11 mouse cellular contexts compared by ENCODE assay signal in genomic region chr4:130173060-130173822, GRCm38 (mm10). TPM values are rescaled to one million over a fixed set of nuclear protein-coding genes. Genes with fewer than 3 reads are reported as not detected.
A peak's percentile ranks its signal among the peaks of the same experiment; 100 is the strongest.
DNase-seq lines count a peak whose midpoint lies in the region; ATAC-seq and TF ChIP-seq lines count a peak whose summit lies in the region.
"Had no signal": no experiment of that assay in that cellular context is flagged by ENCODE, and none has a peak within 500 bp of the region (broad histone marks: within the 10 kb centered on the region; RNA-seq: fewer than 3 reads in every experiment).

No protein-coding gene starts in this region.

- peaks cover 3% of the 10 kb centered on the region; the same call in 1 of the 2 replicates for H3K36me3 ChIP-seq in kidney, postnatal 0 days (ENCODE audit: insufficient read depth, low read length)
- H3K36me3 ChIP-seq in hindbrain, postnatal 0 days (ENCODE audit: insufficient read depth, low read length): no peaks in the 10 kb centered on the region
- H3K36me3 ChIP-seq: neural tube, embryonic 12.5 days had no signal

- WGBS in kidney, postnatal 0 days: 59% methylated on average over 11 of the region's 11 CpGs
- 71% methylated on average over 11 of the region's 11 CpGs for WGBS in hindbrain, postnatal 0 days

- ATAC-seq in erythroblast, adult 5-6 weeks (replicated peaks; ENCODE audit: low FRiP score, poor library complexity, severe bottlenecking): peak; percentile 85
- ATAC-seq in kidney, postnatal 0 days (replicated peaks; ENCODE audit: low FRiP score, low read depth): no peak
- no peak for ATAC-seq in hindbrain, postnatal 0 days

- peak overlapping the region; percentile 51 for H3K9ac ChIP-seq in kidney, postnatal 0 days (ENCODE audit: low read depth, low read length)
- H3K9ac ChIP-seq in hindbrain, postnatal 0 days (replicated peaks; ENCODE audit: low read length): no peak overlapping the region
- H3K9ac ChIP-seq: neural tube, embryonic 12.5 days had no signal

- H3K4me3 ChIP-seq in layer of hippocampus, adult 2 months: peak overlapping the region; percentile 23
- peak overlapping the region; percentile 37; the same call in 1 of the 2 replicates for H3K4me3 ChIP-seq in kidney, postnatal 0 days (replicated peaks; ENCODE audit: low read depth, low read length)
- H3K4me3 ChIP-seq in hindbrain, postnatal 0 days (ENCODE audit: low read length): no peak overlapping the region
- H3K4me3 ChIP-seq: neural tube, embryonic 12.5 days had no signal

- peaks cover 59% of the 10 kb centered on the region for H3K4me1 ChIP-seq in kidney, postnatal 0 days (replicated peaks; ENCODE audit: insufficient read depth, low read length)
- H3K4me1 ChIP-seq in hindbrain, postnatal 0 days (ENCODE audit: insufficient read depth, low read length): no peaks in the 10 kb centered on the region

- no peak for TF ChIP-seq CTCF in layer of hippocampus, adult 2 months (conservative IDR thresholded peaks at IDR 0.05)
- TF ChIP-seq CTCF in kidney, postnatal 0 days (IDR thresholded peaks at IDR 0.05; ENCODE audit: low read depth): no peak
- no peak for TF ChIP-seq CTCF in hindbrain, postnatal 0 days (IDR thresholded peaks at IDR 0.05; ENCODE audit: low read depth)

- H3K27me3 ChIP-seq in kidney, postnatal 0 days (ENCODE audit: insufficient read depth, low read length): no peaks in the 10 kb centered on the region
- H3K27me3 ChIP-seq in hindbrain, postnatal 0 days (ENCODE audit: insufficient read depth, low read length): 0 out of 2 replicates have a peak, but pooled peaks cover 9% of the 10 kb centered on the region

- H3K27ac ChIP-seq in layer of hippocampus, adult 2 months: peak overlapping the region; percentile 62; the same call in 1 of the 2 replicates
- peak overlapping the region; percentile 80 for H3K27ac ChIP-seq in kidney, postnatal 0 days
- no peak overlapping the region for H3K27ac ChIP-seq in hindbrain, postnatal 0 days
- H3K27ac ChIP-seq: neural tube, embryonic 12.5 days had no signal

- no peaks in the 10 kb centered on the region for H3K9me3 ChIP-seq in kidney, postnatal 0 days (replicated peaks; ENCODE audit: low read length)
- no peaks in the 10 kb centered on the region for H3K9me3 ChIP-seq in hindbrain, postnatal 0 days (ENCODE audit: low read length)
- H3K9me3 ChIP-seq: neural tube, embryonic 12.5 days had no signal

- DNase-seq in layer of hippocampus, adult 2 months (ENCODE audit: low spot score in 2 of 2): no peak
- DNase-seq in layer of hippocampus, adult 9-11 months: no peak
- no peak for DNase-seq in kidney, postnatal 0 days (ENCODE audit: low spot score)
- DNase-seq in spleen, postnatal 14 days (ENCODE audit: low spot score in 2 of 2): peak; percentile 37 to 42
- no peak for DNase-seq in hindbrain, postnatal 0 days (ENCODE audit: low spot score)
- no peak for DNase-seq in cerebellum, postnatal 36 days
- DNase-seq in thymus, postnatal 10 days (ENCODE audit: low spot score in 2 of 2): no peak
- DNase-seq: layer of hippocampus, postnatal 36 days had no signal

- H3K4me2 ChIP-seq in kidney, postnatal 0 days (ENCODE audit: low read length): peak overlapping the region; percentile 58
- no peak overlapping the region for H3K4me2 ChIP-seq in hindbrain, postnatal 0 days (ENCODE audit: low read depth, low read length)
- H3K4me2 ChIP-seq: neural tube, embryonic 12.5 days had no signal

RNA-seq across cellular contexts. Expression of gene Tinagl1, which starts 1.7 kb away (rescaled TPM):
- 10 to 100 TPM in 1 of 2 experiments, 1 to 10 TPM in 1; 9.1 to 11.7 TPM for total RNA-seq in layer of hippocampus, adult 2 months (2021)
- 67.6 and 69.8 TPM in 2 replicates for total RNA-seq in erythroblast, adult 5-6 weeks (2015; ENCODE audit: low replicate concordance)
- 95.4 and 126 TPM in 2 replicates for total RNA-seq in erythroblast, adult 5-6 weeks (2017; ENCODE audit: low replicate concordance)
- 123 and 127 TPM in 2 replicates for polyA plus RNA-seq in kidney, postnatal 0 days (2015; fragmentation: Nextera tagmentation; extraction: Ambion mirVana)
- total RNA-seq in hindbrain, postnatal 0 days (2014; rRNA removed): 15.1 and 15.5 TPM in 2 replicates
- polyA plus RNA-seq in hindbrain, postnatal 0 days (2015; fragmentation: Nextera tagmentation; extraction: Ambion mirVana): 7.2 and 7.6 TPM in 2 replicates

RNA-seq across cellular contexts. Expression of gene Hcrtr1, which starts 34.1 kb away (rescaled TPM):
- 1 to 10 TPM; 2.7 to 2.8 TPM for total RNA-seq in layer of hippocampus, adult 2 months (2021)
- total RNA-seq in erythroblast, adult 5-6 weeks (2015; ENCODE audit: low replicate concordance): not detected in 2 replicates
- not detected in 2 replicates for total RNA-seq in erythroblast, adult 5-6 weeks (2017; ENCODE audit: low replicate concordance)
- 0.36 and 0.46 TPM in 2 replicates for polyA plus RNA-seq in kidney, postnatal 0 days (2015; fragmentation: Nextera tagmentation; extraction: Ambion mirVana)
- total RNA-seq in hindbrain, postnatal 0 days (2014; rRNA removed): 16.9 and 24.2 TPM in 2 replicates
- polyA plus RNA-seq in hindbrain, postnatal 0 days (2015; fragmentation: Nextera tagmentation; extraction: Ambion mirVana): 11.3 and 12.1 TPM in 2 replicates

RNA-seq across cellular contexts. Expression of gene Gm853, which starts 49.0 kb away (rescaled TPM):
- total RNA-seq in layer of hippocampus, adult 2 months (2021): under 1 TPM in 1 of 2 experiments, not detected in 1; 0.15 TPM
- not detected in 2 replicates for total RNA-seq in erythroblast, adult 5-6 weeks (2015; ENCODE audit: low replicate concordance)
- total RNA-seq in erythroblast, adult 5-6 weeks (2017; ENCODE audit: low replicate concordance): not detected in 2 replicates
- 14.3 and 15.9 TPM in 2 replicates for polyA plus RNA-seq in kidney, postnatal 0 days (2015; fragmentation: Nextera tagmentation; extraction: Ambion mirVana)
- total RNA-seq in hindbrain, postnatal 0 days (2014; rRNA removed): 0.68 and 2.0 TPM in 2 replicates
- 1.3 and 1.8 TPM in 2 replicates for polyA plus RNA-seq in hindbrain, postnatal 0 days (2015; fragmentation: Nextera tagmentation; extraction: Ambion mirVana)
- total RNA-seq: layer of hippocampus, postnatal 36 days had no signal
- polyA plus RNA-seq: embryonic facial prominence, embryonic 11.5 days; neural tube, embryonic 12.5 days had no signal

Comparison
In these comparisons a context has a peak if more than half of its experiments do, and no peak if none do; other contexts are left out.
1. DNase-seq: peak in spleen, postnatal 14 days (2 of 2); none in layer of hippocampus, adult 2 months (0 of 2), layer of hippocampus, adult 9-11 months (single experiment), kidney, postnatal 0 days (single experiment), hindbrain, postnatal 0 days (single experiment), cerebellum, postnatal 36 days (0 of 2) and thymus, postnatal 10 days (0 of 2).